In genomic region chr19:16372752-16373486, GRCm38 (mm10) we compare ENCODE assay signal across 8 mouse cellular contexts.
A peak's percentile ranks its signal among the peaks of the same experiment; 100 is the strongest.
DNase-seq lines count a peak whose midpoint lies in the region; ATAC-seq lines count a peak whose summit lies in the region.

No protein-coding gene starts in this region.

- no peaks in the 10 kb centered on the region for H3K9me3 ChIP-seq in kidney, embryonic 16.5 days (ENCODE audit: low read length)
- H3K9me3 ChIP-seq in hindbrain, embryonic 14.5 days (ENCODE audit: control insufficient read depth, low read length) = no peaks in the 10 kb centered on the region
- no peaks in the 10 kb centered on the region for H3K9me3 ChIP-seq in midbrain, embryonic 10.5 days (replicated peaks)

- H3K27me3 ChIP-seq in kidney, embryonic 16.5 days (ENCODE audit: insufficient read depth, low read length) = no peaks in the 10 kb centered on the region
- H3K27me3 ChIP-seq in hindbrain, embryonic 14.5 days (ENCODE audit: control insufficient read depth, insufficient read depth, low read length) = no peaks in the 10 kb centered on the region
- H3K27me3 ChIP-seq in midbrain, embryonic 10.5 days (ENCODE audit: low read depth, poor library complexity, severe bottlenecking) = no peaks in the 10 kb centered on the region

- H3K9ac ChIP-seq in kidney, embryonic 16.5 days (replicated peaks; ENCODE audit: low read length) = no peak overlapping the region
- no peak overlapping the region for H3K9ac ChIP-seq in hindbrain, embryonic 14.5 days

- no peak overlapping the region for H3K4me3 ChIP-seq in kidney, embryonic 16.5 days (ENCODE audit: low read length)
- H3K4me3 ChIP-seq in hindbrain, embryonic 14.5 days (replicated peaks; ENCODE audit: low read length) = no peak overlapping the region
- no peak overlapping the region for H3K4me3 ChIP-seq in midbrain, embryonic 10.5 days

- H3K4me1 ChIP-seq in kidney, embryonic 16.5 days (ENCODE audit: insufficient read depth, low read length) = peaks cover 24% of the 10 kb centered on the region; the same call in 1 of the 2 replicates
- H3K4me1 ChIP-seq in hindbrain, embryonic 14.5 days (replicated peaks; ENCODE audit: control insufficient read depth, insufficient read depth, low read length) = peaks cover 17% of the 10 kb centered on the region
- peaks cover 35% of the 10 kb centered on the region for H3K4me1 ChIP-seq in midbrain, embryonic 10.5 days

- H3K36me3 ChIP-seq in kidney, embryonic 16.5 days (ENCODE audit: insufficient read depth, low read length) = no peaks in the 10 kb centered on the region
- H3K36me3 ChIP-seq in hindbrain, embryonic 14.5 days (replicated peaks; ENCODE audit: control insufficient read depth, insufficient read depth) = no peaks in the 10 kb centered on the region
- no peaks in the 10 kb centered on the region; the same call in 1 of the 2 replicates for H3K36me3 ChIP-seq in midbrain, embryonic 10.5 days

- peak; percentile 65 for ATAC-seq in kidney, embryonic 16.5 days (ENCODE audit: low FRiP score, low TSS enrichment)
- 0 out of 2 replicates have a peak, but pooled peaks have one; percentile 14 for ATAC-seq in hindbrain, embryonic 14.5 days (ENCODE audit: low FRiP score)
- ATAC-seq in erythroid progenitor cell, adult 5-6 weeks (replicated peaks; ENCODE audit: low FRiP score, poor library complexity, severe bottlenecking) = no peak

- no peak for DNase-seq in kidney, adult 18-20 months
- DNase-seq in embryo, embryonic 10.5 days (ENCODE audit: low spot score) = peak; percentile 31
- DNase-seq in hindbrain, embryonic 14.5 days (ENCODE audit: low spot score) = no peak
- no peak for DNase-seq in midbrain, embryonic 10.5 days (ENCODE audit: low spot score)
- peak; percentile 82 for DNase-seq in thymus, postnatal 14 days
- DNase-seq in gastrocnemius, adult 8-10 months (ENCODE audit: low spot score in 2 of 2) = no peak

- no peak overlapping the region for H3K4me2 ChIP-seq in kidney, embryonic 16.5 days (replicated peaks; ENCODE audit: low read depth, low read length)
- no peak overlapping the region for H3K4me2 ChIP-seq in hindbrain, embryonic 14.5 days (replicated peaks)

- no peak overlapping the region for H3K27ac ChIP-seq in kidney, embryonic 16.5 days (ENCODE audit: low read length)
- H3K27ac ChIP-seq in hindbrain, embryonic 14.5 days = peak overlapping the region; percentile 51; the same call in 1 of the 2 replicates
- peak overlapping the region; percentile 68 for H3K27ac ChIP-seq in midbrain, embryonic 10.5 days (replicated peaks)

- 56% methylated on average over 9 of the region's 9 CpGs for whole genome bisulfite sequencing in kidney, embryonic 16.5 days
- WGBS in hindbrain, embryonic 14.5 days = 72% methylated on average over 9 of the region's 9 CpGs
- WGBS in midbrain, embryonic 10.5 days = 83% methylated on average over 9 of the region's 9 CpGs

Comparison
In these comparisons a context has a peak if more than half of its experiments do, and no peak if none do; other contexts are left out.
1. DNase-seq: peak in embryo, embryonic 10.5 days (single experiment) and thymus, postnatal 14 days (single experiment); none in kidney, adult 18-20 months (single experiment), hindbrain, embryonic 14.5 days (single experiment), midbrain, embryonic 10.5 days (single experiment) and gastrocnemius, adult 8-10 months (0 of 2).